Mouse (Mus musculus): Measurements from ENCODE around the gene Tspan5.

The Tspan5 gene

GRCm38 (mm10) chr3:138851876-138852275 is 109.9 kb downstream of the Tspan5 start:
- no peak for DNase-seq

- DNase-seq = no peak
Measured at GRCm38 (mm10) chr3:138852982-138853689, 111.1 kb downstream of the Tspan5 start.

- DNase-seq = no peak
Measured at GRCm38 (mm10) chr3:138853996-138854836, 112.2 kb downstream of the Tspan5 start.

- DNase-seq = no peak
Measured at GRCm38 (mm10) chr3:138855387-138855786, 113.4 kb downstream of the Tspan5 start.

- DNase-seq = no peak
Measured at GRCm38 (mm10) chr3:138856946-138857345, 115.0 kb downstream of the Tspan5 start.

GRCm38 (mm10) chr3:138857805-138858546 is 116.0 kb downstream of the Tspan5 start:
- DNase-seq = peak; percentile 80 to 83

DNA sequence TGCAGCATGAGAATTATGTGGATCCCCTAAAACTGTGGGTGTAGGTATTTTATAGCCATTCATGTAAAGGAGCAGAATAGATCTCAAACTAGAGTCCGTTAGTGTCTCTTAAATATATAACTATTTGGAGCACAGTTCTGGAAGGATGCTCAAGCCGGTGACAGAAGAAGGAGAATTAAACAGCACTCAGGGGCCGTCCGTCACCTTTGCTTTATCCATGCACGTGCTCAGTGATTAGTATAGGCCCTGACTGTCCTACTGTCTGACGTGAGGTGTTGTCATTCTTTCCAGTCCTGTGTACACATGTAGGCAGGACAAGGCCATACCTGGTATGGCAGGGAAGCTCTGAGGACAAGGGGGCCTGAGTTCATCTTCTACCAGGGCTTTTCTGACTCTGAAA is 116.7 kb downstream of the Tspan5 start:
- DNase-seq = no peak

GRCm38 (mm10) chr3:138859166-138859565 is 117.2 kb downstream of the Tspan5 start:
- DNase-seq = peak; percentile 73 to 79

GRCm38 (mm10) chr3:138859666-138860065 is 117.7 kb downstream of the Tspan5 start:
- peak; percentile 63 to 68 for DNase-seq

GRCm38 (mm10) chr3:138860257-138860760 is 118.3 kb downstream of the Tspan5 start:
- DNase-seq = no peak

DNA sequence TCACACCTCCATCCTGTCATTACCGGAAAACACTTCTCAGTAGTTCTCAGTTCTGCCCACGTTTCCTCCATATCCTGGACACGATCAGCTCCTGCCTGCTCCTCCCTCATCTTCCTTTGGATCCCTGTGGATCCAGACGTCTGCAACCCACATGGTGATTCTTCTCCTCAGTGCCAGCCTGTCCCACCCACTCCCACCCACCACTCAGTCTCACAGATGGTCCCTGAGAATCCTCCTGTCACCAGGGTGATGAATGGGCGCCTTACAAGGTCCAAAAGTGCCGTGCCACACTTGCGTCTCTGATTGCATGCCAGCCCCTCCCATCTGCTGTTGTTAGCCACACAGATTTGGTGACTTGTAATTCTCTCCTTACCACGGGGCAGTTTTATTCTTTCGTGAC is 119.0 kb downstream of the Tspan5 start:
- DNase-seq = peak; percentile 77 to 78

DNA sequence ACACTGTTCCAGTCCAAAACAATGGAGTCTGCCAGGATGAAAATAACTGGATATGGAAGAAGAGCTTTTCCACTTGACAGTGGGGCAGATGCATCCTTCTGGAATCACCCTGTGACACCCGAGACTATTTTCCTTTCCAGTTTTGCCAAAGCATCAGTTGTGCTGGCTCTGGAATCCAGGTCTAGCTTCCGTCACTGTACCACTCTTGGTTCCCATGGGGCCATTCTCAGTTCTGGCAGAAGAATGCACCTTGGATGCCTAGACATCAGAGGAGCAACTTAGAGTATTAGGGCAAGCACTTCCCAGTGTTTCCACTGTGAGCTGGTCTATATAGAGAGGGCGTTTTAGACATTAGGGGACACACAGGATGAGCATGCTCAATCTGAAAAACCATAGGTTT is 119.6 kb downstream of the Tspan5 start:
- peak in 1 of 2 experiments; percentile 56 for DNase-seq

DNA sequence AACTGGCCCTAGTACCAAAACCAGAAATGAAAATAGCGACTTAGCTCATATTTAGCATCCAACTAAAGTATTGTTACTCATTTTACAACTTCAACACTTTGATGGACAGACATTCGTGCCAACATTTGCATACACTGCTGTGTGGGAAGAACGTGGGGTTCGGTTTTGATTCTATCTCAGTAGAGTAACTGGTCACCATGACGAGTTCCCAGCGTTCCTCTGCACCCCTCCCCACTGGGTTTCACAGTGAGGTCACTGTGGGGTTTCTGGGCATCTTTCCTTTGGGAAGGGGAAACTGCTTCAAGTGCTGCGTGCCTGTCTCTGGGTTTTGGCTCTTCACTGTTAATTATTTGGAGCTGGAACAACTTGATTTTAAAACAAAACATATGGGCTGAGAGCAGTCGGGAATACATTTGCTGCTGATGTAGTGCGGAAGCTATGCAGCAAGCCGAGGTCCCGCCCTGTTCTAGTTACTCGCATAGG is 122.2 kb downstream of the Tspan5 start:
- DNase-seq = no peak

GRCm38 (mm10) chr3:138865271-138865670 is 123.3 kb downstream of the Tspan5 start:
- peak; percentile 80 to 91 for DNase-seq

DNA sequence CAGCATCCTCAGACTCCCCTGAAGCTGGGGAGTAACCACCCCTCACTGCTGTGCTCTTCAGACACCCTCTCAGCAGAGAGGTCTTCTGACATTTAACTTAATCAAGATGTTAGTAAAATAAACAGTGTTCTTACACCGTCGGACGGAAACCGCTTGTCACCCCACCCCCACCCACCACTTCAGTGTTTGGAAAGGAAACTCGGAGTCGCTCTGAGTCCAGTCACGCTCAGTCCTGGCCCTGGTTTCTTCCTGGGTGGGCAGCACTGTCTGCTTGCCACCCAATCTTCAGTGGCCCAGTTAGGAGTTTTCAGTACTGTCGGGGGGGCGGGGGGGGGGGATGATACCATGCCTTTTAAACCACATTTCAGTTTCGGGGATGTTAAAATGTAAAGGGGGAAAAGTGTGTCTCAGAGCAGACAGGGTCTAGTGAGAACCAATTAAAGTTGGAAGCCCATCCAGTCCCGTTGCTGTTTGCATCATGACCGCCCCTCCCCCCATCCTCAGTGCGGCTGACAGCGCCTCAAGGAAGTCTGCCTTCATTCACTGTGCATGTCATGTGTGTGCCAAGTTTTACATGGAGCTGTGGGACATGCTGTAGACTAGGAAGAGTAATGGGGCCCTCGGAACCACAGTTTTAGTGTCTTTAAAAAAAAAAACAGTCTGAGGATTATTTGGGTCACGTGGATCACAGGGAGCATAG is 125.3 kb downstream of the Tspan5 start:
- peak; percentile 58 to 67 for DNase-seq

DNA sequence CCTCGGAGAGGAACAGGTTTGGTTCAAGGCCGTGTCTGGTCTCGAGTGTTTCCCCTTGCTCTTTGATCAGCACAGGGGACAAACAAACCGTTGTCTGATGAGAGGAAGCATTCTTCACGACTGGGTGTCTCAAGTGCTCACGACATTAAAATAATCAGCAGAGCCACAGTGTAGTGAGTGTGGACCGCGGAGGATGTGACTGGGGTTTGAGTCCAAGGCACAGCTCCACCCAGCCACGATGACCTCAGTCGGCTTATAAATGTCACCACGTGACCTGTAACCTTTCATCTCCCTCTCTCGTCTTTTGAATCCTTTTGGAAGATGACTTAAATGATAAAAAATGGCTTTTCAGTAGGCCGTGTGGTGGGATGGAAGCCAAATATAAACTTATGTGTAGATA is 126.4 kb downstream of the Tspan5 start:
- no peak for DNase-seq

- peak; percentile 60 to 61 for DNase-seq
Measured at GRCm38 (mm10) chr3:138875282-138875681, 133.3 kb downstream of the Tspan5 start.

DNA sequence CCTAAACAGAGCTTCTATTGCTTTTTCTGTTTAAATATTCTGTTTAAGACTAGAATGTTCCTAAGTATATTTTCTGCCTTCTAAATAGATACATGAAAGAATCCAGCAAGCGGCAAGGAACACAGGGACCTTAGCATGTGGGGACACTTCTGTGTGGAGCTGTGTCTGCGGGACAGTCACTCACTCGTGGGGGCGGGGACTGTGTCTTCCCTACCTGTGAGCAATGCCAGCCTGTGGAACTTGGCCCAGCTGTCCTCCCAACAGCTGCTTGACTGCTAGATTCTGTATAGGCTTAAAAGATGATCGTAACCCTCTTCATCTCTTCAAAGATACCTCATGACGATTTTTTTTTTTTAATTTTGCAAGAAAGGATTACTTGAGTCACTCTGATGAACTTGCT is 133.9 kb downstream of the Tspan5 start:
- DNase-seq = no peak

- no peak for DNase-seq
Measured at GRCm38 (mm10) chr3:138876418-138876817, 134.4 kb downstream of the Tspan5 start.

GRCm38 (mm10) chr3:138876931-138877361 is 135.0 kb downstream of the Tspan5 start:
- DNase-seq = peak in 1 of 2 experiments; percentile 45

- DNase-seq = no peak
Measured at GRCm38 (mm10) chr3:138877741-138878140, 135.7 kb downstream of the Tspan5 start.

Data from cerebellum, postnatal 14 days (tissue).